Mouse (Mus musculus) heart, adult 2 months (tissue): ENCODE measurements around the gene Ppm1e. TPM values are rescaled to one million over a fixed set of nuclear protein-coding genes. Genes with fewer than 3 reads are reported as not detected.
"Not testable (repeated sequence)": the region's sequence is repeated elsewhere in the genome, so short reads cannot be mapped to it uniquely, and the experiment has no call there.

ENCODE experiments used
- DNase-seq, 2 experiments: peaks; one replicate each; pipeline ENCODE4 v3.0.0; 2021
- H3K27ac ChIP-seq: fragments of 200-600 bp; 2 replicates; pipeline ENCODE4 v1.8.1; 2022
- H3K27me3 ChIP-seq: fragments of 200-500 bp; 2 replicates; pipeline ENCODE4 v1.6.1; 2012; ENCODE audit warnings: mild to moderate bottlenecking, low read length, inconsistent platforms, mixed read lengths; ENCODE audit not compliant: control insufficient read depth, insufficient read depth
- H3K36me3 ChIP-seq: fragments of 200-500 bp; 2 replicates; pipeline ENCODE4 v1.6.1; 2012; ENCODE audit warnings: low read length, inconsistent platforms; ENCODE audit not compliant: control insufficient read depth, insufficient read depth
- H3K4me1 ChIP-seq: fragments of 200-500 bp; 2 replicates; pipeline ENCODE4 v1.6.1; 2011; ENCODE audit warnings: low read length; ENCODE audit not compliant: control insufficient read depth, insufficient read depth
- H3K4me3 ChIP-seq: fragments of 200-600 bp; 2 replicates; pipeline ENCODE4 v1.8.1; 2022
- H3K79me2 ChIP-seq: fragments of 200-500 bp; replicated peaks from 2 replicates; pipeline ENCODE4 v1.6.1; 2012; ENCODE audit warnings: mild to moderate bottlenecking, inconsistent platforms, low read length, moderate library complexity, mixed read lengths; ENCODE audit not compliant: control insufficient read depth, insufficient read depth
- H3K9ac ChIP-seq: fragments of 200-500 bp; 2 replicates; pipeline ENCODE4 v1.6.1; 2012; ENCODE audit warnings: low read depth, mild to moderate bottlenecking, control low read depth, inconsistent platforms, low read length, mixed read lengths
- CTCF ChIP-seq: fragments of 200-600 bp; IDR thresholded peaks from 2 replicates; pipeline ENCODE4 v1.8.1; 2022; ENCODE audit warnings: antibody characterized with exemption, mild to moderate bottlenecking, moderate library complexity
- EP300 ChIP-seq: fragments of 200-500 bp; IDR thresholded peaks from 2 replicates; pipeline ENCODE4 v1.6.1; 2011; ENCODE audit warnings: low read depth, low read length, control low read depth; ENCODE audit not compliant: insufficient read depth
- POLR2A ChIP-seq: fragments of 200-500 bp; IDR thresholded peaks from 2 replicates; pipeline ENCODE4 v1.6.1; 2011; ENCODE audit warnings: mild to moderate bottlenecking, low read depth, low read length, control low read depth; ENCODE audit not compliant: insufficient read depth
- WGBS: fragments of 180-500 bp; shearing (Covaris S2); methylation state at CpG from one replicate; pipeline ENCODE4 v1.1.7; 2018; 5-methylcytosine and 5-hydroxymethylcytosine counted together
- intact Hi-C: fragments of 180-260 bp; cut with DNase I; formaldehyde crosslinking; loops from one replicate; pipeline ENCODE4 v1.15.1; 2025
- polyA plus RNA-seq: library from polyadenylated mRNA; depleted of rRNA; stranded (reverse); fragments of >200 nt; gene quantifications from 2 replicates; pipeline ENCODE4 v1.2.3, GENCODE M21; 2012
- total RNA-seq, 2 experiments: library from RNA; stranded (reverse); gene quantifications; 2 replicates each; pipeline ENCODE4 v1.2.3; 2021

Gene Ppm1e
- total and polyA plus RNA-seq, 3 experiments, result 1.8 to 6.9 (median 6.3) TPM

- no peak for TF ChIP-seq POLR2A
- peak; percentile 40 for TF ChIP-seq CTCF
- no peak for TF ChIP-seq EP300
- Histone ChIP-seq H3K36me3 (no peaks in the 10 kb centered on the region), H3K4me1 (no peaks in the 10 kb centered on the region), H3K27me3 (no peaks in the 10 kb centered on the region), H3K4me3 (no peak overlapping the region), H3K79me2 (no peaks in the 10 kb centered on the region), H3K9ac (no peak overlapping the region), H3K27ac (no peak overlapping the region)
- intact Hi-C loops, result no loop called here
- 79% methylated on average over 2 of the region's 2 CpGs for WGBS
- DNase-seq, result no peak
Measured at GRCm38 (mm10) chr11:87268803-87269202, 90.0 kb downstream of the Ppm1e start.

GRCm38 (mm10) chr11:87266246-87266645 lies 92.6 kb downstream of the Ppm1e start:
- H3K9ac ChIP-seq, result no peak overlapping the region
- no peaks in the 10 kb centered on the region for H3K36me3 ChIP-seq
- H3K4me1 ChIP-seq, result no peaks in the 10 kb centered on the region
- no peak overlapping the region for H3K27ac ChIP-seq
- TF ChIP-seq POLR2A (no peak), EP300 (no peak), CTCF (no peak)
- no peak overlapping the region for H3K4me3 ChIP-seq
- no peaks in the 10 kb centered on the region for H3K79me2 ChIP-seq
- intact Hi-C loops, result no loop called here
- H3K27me3 ChIP-seq, result no peaks in the 10 kb centered on the region
- WGBS, result 73% methylated on average over 4 of the region's 4 CpGs
- DNase-seq, result no peak

GRCm38 (mm10) chr11:87263946-87264345 lies 94.9 kb downstream of the Ppm1e start:
- no peak for DNase-seq
- Histone ChIP-seq H3K27ac (no peak overlapping the region), H3K36me3 (no peaks in the 10 kb centered on the region), H3K4me3 (no peak overlapping the region), H3K9ac (no peak overlapping the region), H3K4me1 (no peaks in the 10 kb centered on the region), H3K27me3 (no peaks in the 10 kb centered on the region), H3K79me2 (no peaks in the 10 kb centered on the region)
- intact Hi-C loops, result no loop called here
- no peak for TF ChIP-seq POLR2A
- TF ChIP-seq CTCF, result no peak
- TF ChIP-seq EP300, result no peak
- 43% methylated on average over 7 of the region's 7 CpGs for WGBS

DNA sequence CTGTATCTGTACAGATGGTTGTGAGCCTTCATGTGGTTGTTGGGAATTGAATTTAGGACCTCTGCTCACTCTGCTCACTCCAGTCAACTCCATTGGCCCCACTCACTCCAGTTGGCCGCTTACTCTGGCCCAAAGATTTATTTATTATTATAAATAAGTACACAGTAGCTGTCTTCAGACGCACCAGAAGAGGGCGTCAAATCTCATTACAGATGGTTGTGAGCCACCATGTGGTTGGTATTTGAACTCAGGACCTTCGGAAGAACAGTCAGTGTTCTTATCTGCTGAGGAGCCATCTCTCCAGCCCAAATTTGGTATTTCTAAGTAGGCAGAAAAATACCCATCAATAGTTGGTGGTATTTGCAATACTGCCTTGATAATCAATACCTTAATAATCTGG lies 97.1 kb downstream of the Ppm1e start:
- peak; percentile 45 for TF ChIP-seq CTCF
- H3K4me1 ChIP-seq, H3K27ac ChIP-seq, intact Hi-C loops, H3K27me3 ChIP-seq, H3K4me3 ChIP-seq, DNase-seq, H3K9ac ChIP-seq, H3K36me3 ChIP-seq, H3K79me2 ChIP-seq: not testable (repeated sequence)
- 74% methylated on average over 4 of the region's 4 CpGs for WGBS

GRCm38 (mm10) chr11:87259792-87260191 lies 99.0 kb downstream of the Ppm1e start:
- no peaks in the 10 kb centered on the region for H3K79me2 ChIP-seq
- H3K27ac ChIP-seq, result no peak overlapping the region
- no peak overlapping the region for H3K4me3 ChIP-seq
- no peaks in the 10 kb centered on the region for H3K4me1 ChIP-seq
- H3K36me3 ChIP-seq, result no peaks in the 10 kb centered on the region
- no peak for DNase-seq
- no peaks in the 10 kb centered on the region for H3K27me3 ChIP-seq
- 30% methylated on average over 10 of the region's 10 CpGs for WGBS
- no peak overlapping the region for H3K9ac ChIP-seq
- TF ChIP-seq CTCF, result no peak
- no peak for TF ChIP-seq EP300
- no peak for TF ChIP-seq POLR2A
- intact Hi-C loops, result no loop called here

GRCm38 (mm10) chr11:87257282-87257681 lies 101.5 kb downstream of the Ppm1e start:
- Histone ChIP-seq H3K27me3 (no peaks in the 10 kb centered on the region), H3K27ac (no peak overlapping the region), H3K36me3 (no peaks in the 10 kb centered on the region), H3K9ac (no peak overlapping the region), H3K4me3 (no peak overlapping the region), H3K79me2 (no peaks in the 10 kb centered on the region), H3K4me1 (no peaks in the 10 kb centered on the region)
- DNase-seq, result no peak
- intact Hi-C loops, result no loop called here
- TF ChIP-seq EP300, result no peak
- no peak for TF ChIP-seq POLR2A
- no peak for TF ChIP-seq CTCF
- 93% methylated on average over 5 of the region's 5 CpGs for WGBS
